Mouse (Mus musculus) pancreas, adult 10 weeks (tissue): Measurements from ENCODE around the gene Schip1. TPM values are rescaled to one million over a fixed set of nuclear protein-coding genes. Genes with fewer than 3 reads are reported as not detected.

ENCODE experiments used
- polyA plus RNA-seq: library from polyadenylated mRNA; stranded (reverse); fragments of 350-450 nt; fragmentation: Illumina TruSeq; extraction: RNeasy Lipid Tissue Mini Kit (QIAGEN cat#74804); gene quantifications from one replicate; pipeline ENCODE4 v1.2.3, GENCODE M21; 2015; ENCODE audit warnings: low read depth, low replicate concordance; ENCODE audit not compliant: insufficient read depth

Schip1 gene
- polyA plus RNA-seq: 2.7 TPM

GRCm38 (mm10) chr3:68064731-68065130 lies at the start of gene Schip1:
TSS of gene Schip1 (plus strand) at chr3:68064802.

Other genes with a start within 250 kb of the Schip1 start
- gene Iqcj, start 172.6 kb upstream of the Schip1 start, polyA plus RNA-seq: not detected
- not detected for gene Iqschfp, start 172.6 kb upstream of the Schip1 start, polyA plus RNA-seq